Mouse (Mus musculus): ENCODE measurements around the gene Pgpep1l. TPM values are rescaled to one million over a fixed set of nuclear protein-coding genes. Genes with fewer than 3 reads are reported as not detected.

Gene Pgpep1l
- polyA plus RNA-seq, 1 experiment from 2014 or later: not detected

DNA sequence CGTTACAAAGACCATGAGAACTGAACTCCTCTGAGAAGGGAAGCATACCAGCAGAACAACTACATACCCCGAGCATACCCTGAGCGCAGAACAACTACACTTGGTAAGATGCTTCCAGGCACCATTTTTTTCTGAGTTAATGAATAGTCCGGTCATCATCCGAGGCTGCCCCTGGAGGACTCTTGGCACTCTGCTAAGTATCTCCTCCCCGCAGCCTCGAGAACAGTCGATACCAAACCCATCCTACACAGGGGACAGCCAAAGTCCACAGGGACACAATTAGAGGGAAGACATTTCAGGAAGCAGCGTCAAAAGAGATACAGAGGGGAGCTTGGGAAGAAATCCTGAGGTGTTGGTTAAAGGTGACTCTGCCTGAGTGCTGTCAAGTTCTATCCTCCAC lies 22.8 kb downstream of the Pgpep1l start:
- WGBS (ENCODE audit: insufficient replicate concordance): 82% methylated on average over 9 of the region's 9 CpGs

DNA sequence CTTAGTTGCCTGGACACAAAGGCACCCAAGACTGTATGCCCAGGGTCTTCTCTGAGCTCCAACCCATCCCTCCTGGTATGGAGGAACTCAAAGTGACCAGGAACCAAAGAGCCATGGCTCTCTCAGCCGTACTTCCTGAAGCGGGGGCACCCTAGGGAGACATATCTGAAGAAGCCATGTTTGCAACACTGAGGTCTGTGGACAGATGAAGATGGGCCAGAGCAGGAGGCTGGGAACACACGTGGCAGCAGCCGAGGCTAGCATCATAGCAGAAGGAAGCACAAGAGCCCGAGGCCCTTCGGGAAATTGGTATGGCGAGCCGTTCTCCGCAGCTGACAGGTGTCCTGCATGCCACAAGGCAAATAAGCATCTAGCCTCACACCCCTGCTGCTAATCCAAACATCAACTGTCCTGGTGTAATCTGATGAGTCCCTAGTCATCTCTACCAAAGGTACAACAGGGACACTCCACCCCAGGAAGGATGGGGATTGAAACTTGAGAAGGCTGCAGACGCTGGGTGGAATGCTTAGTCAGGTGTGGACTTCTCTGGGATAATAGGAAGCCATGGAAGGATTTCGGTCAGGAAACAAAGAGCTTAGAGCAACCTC lies 24.7 kb downstream of the Pgpep1l start:
- Histone ChIP-seq H3K4me2 (no peak overlapping the region), H3K27me3 (ENCODE audit: control insufficient read depth, insufficient read depth, low read length) (no peaks in the 10 kb centered on the region), H3K4me3 (ENCODE audit: low read depth, low read length) (no peak overlapping the region), H3K27ac (ENCODE audit: low read depth, low read length) (no peak overlapping the region), H3K4me1 (ENCODE audit: control insufficient read depth, insufficient read depth, low read length) (no peaks in the 10 kb centered on the region), H3K9ac (ENCODE audit: low read depth, low read length) (no peak overlapping the region), H3K9me3 (replicated peaks; ENCODE audit: control insufficient read depth, low read length) (no peaks in the 10 kb centered on the region), H3K36me3 (ENCODE audit: control insufficient read depth, insufficient read depth, low read length) (no peaks in the 10 kb centered on the region)
- ATAC-seq (replicated peaks; ENCODE audit: insufficient number of reproducible peaks, low FRiP score, low TSS enrichment): no peak
- WGBS (ENCODE audit: insufficient replicate concordance): 36% methylated on average over 11 of the region's 11 CpGs

More for the DNA sequence above, 22.8 kb downstream of the Pgpep1l start:
- Histone ChIP-seq H3K9ac (ENCODE audit: low read depth, low read length) (no peak overlapping the region), H3K27ac (ENCODE audit: low read depth, low read length) (no peak overlapping the region), H3K4me2 (no peak overlapping the region), H3K27me3 (ENCODE audit: control insufficient read depth, insufficient read depth, low read length) (no peaks in the 10 kb centered on the region), H3K4me3 (ENCODE audit: low read depth, low read length) (no peak overlapping the region), H3K36me3 (ENCODE audit: control insufficient read depth, insufficient read depth, low read length) (no peaks in the 10 kb centered on the region), H3K9me3 (replicated peaks; ENCODE audit: control insufficient read depth, low read length) (no peaks in the 10 kb centered on the region), H3K4me1 (ENCODE audit: control insufficient read depth, insufficient read depth, low read length) (no peaks in the 10 kb centered on the region)
- no peak for ATAC-seq (replicated peaks; ENCODE audit: insufficient number of reproducible peaks, low FRiP score, low TSS enrichment)

GRCm38 (mm10) chr7:68236817-68237216 lies 27.2 kb downstream of the Pgpep1l start:
- Histone ChIP-seq H3K9me3 (replicated peaks; ENCODE audit: control insufficient read depth, low read length) (no peaks in the 10 kb centered on the region), H3K27me3 (ENCODE audit: control insufficient read depth, insufficient read depth, low read length) (no peaks in the 10 kb centered on the region), H3K27ac (ENCODE audit: low read depth, low read length) (no peak overlapping the region), H3K36me3 (ENCODE audit: control insufficient read depth, insufficient read depth, low read length) (no peaks in the 10 kb centered on the region), H3K4me2 (no peak overlapping the region), H3K4me3 (ENCODE audit: low read depth, low read length) (no peak overlapping the region), H3K9ac (ENCODE audit: low read depth, low read length) (no peak overlapping the region), H3K4me1 (ENCODE audit: control insufficient read depth, insufficient read depth, low read length) (peaks cover 8% of the 10 kb centered on the region)
- ATAC-seq (replicated peaks; ENCODE audit: insufficient number of reproducible peaks, low FRiP score, low TSS enrichment): no peak
- 83% methylated on average over 8 of the region's 8 CpGs for WGBS (ENCODE audit: insufficient replicate concordance)

- Histone ChIP-seq H3K4me2 (peak overlapping the region; percentile 42), H3K9ac (ENCODE audit: low read depth, low read length) (no peak overlapping the region), H3K27ac (ENCODE audit: low read depth, low read length) (no peak overlapping the region), H3K9me3 (replicated peaks; ENCODE audit: control insufficient read depth, low read length) (no peaks in the 10 kb centered on the region), H3K4me1 (ENCODE audit: control insufficient read depth, insufficient read depth, low read length) (peaks cover 8% of the 10 kb centered on the region), H3K4me3 (ENCODE audit: low read depth, low read length) (no peak overlapping the region), H3K36me3 (ENCODE audit: control insufficient read depth, insufficient read depth, low read length) (no peaks in the 10 kb centered on the region), H3K27me3 (ENCODE audit: control insufficient read depth, insufficient read depth, low read length) (no peaks in the 10 kb centered on the region)
- WGBS (ENCODE audit: insufficient replicate concordance): 23% methylated on average over 13 of the region's 13 CpGs
- peak; percentile 49; the same call in 1 of the 2 replicates for ATAC-seq (replicated peaks; ENCODE audit: insufficient number of reproducible peaks, low FRiP score, low TSS enrichment)
Measured at GRCm38 (mm10) chr7:68233619-68234223, 30.3 kb downstream of the Pgpep1l start.

GRCm38 (mm10) chr7:68232521-68232920 lies 31.5 kb downstream of the Pgpep1l start:
- no peak for ATAC-seq (replicated peaks; ENCODE audit: insufficient number of reproducible peaks, low FRiP score, low TSS enrichment)
- WGBS (ENCODE audit: insufficient replicate concordance): 83% methylated on average over 5 of the region's 5 CpGs
- no peak overlapping the region for H3K9ac ChIP-seq (ENCODE audit: low read depth, low read length)

DNA sequence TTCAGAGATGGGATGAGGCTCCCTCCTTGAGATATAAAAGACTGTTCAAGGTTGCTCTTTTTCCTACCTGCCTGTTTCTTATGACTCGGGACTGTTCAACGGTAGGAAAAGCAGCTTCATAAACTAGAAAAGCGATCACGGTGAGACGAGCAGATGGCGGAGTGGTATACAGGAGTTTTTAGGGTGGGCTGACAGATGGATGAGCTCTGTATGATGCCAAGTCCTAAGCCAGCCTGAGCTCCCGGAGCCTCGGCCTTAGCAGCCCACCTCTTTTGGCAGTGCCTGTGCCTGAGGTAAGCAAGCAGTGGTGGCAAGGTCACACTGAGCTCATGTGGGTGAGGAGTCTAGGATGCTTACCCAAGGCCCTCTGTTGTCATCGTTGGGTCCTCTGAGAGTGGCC lies 33.2 kb downstream of the Pgpep1l start:
- Histone ChIP-seq H3K36me3 (ENCODE audit: control insufficient read depth, insufficient read depth, low read length) (peaks cover 8% of the 10 kb centered on the region; the same call in 1 of the 2 replicates), H3K4me3 (ENCODE audit: low read depth, low read length) (no peak overlapping the region), H3K9ac (ENCODE audit: low read depth, low read length) (no peak overlapping the region), H3K4me1 (ENCODE audit: control insufficient read depth, insufficient read depth, low read length) (peaks cover 15% of the 10 kb centered on the region), H3K27ac (ENCODE audit: low read depth, low read length) (no peak overlapping the region), H3K9me3 (replicated peaks; ENCODE audit: control insufficient read depth, low read length) (no peaks in the 10 kb centered on the region), H3K4me2 (no peak overlapping the region), H3K27me3 (ENCODE audit: control insufficient read depth, insufficient read depth, low read length) (no peaks in the 10 kb centered on the region)
- 87% methylated on average over 9 of the region's 9 CpGs for WGBS (ENCODE audit: insufficient replicate concordance)
- ATAC-seq (replicated peaks; ENCODE audit: insufficient number of reproducible peaks, low FRiP score, low TSS enrichment): no peak

More at GRCm38 (mm10) chr7:68232521-68232920, 31.5 kb downstream of the Pgpep1l start:
- Histone ChIP-seq H3K4me1 (ENCODE audit: control insufficient read depth, insufficient read depth, low read length) (peaks cover 15% of the 10 kb centered on the region), H3K36me3 (ENCODE audit: control insufficient read depth, insufficient read depth, low read length) (no peaks in the 10 kb centered on the region), H3K4me2 (no peak overlapping the region), H3K27me3 (ENCODE audit: control insufficient read depth, insufficient read depth, low read length) (no peaks in the 10 kb centered on the region), H3K9me3 (replicated peaks; ENCODE audit: control insufficient read depth, low read length) (no peaks in the 10 kb centered on the region), H3K4me3 (ENCODE audit: low read depth, low read length) (no peak overlapping the region), H3K27ac (ENCODE audit: low read depth, low read length) (no peak overlapping the region)

- H3K9me3 ChIP-seq (replicated peaks; ENCODE audit: control insufficient read depth, low read length): no peaks in the 10 kb centered on the region
- H3K27me3 ChIP-seq (ENCODE audit: control insufficient read depth, insufficient read depth, low read length): no peaks in the 10 kb centered on the region
- H3K4me3 ChIP-seq (ENCODE audit: low read depth, low read length): no peak overlapping the region
- no peak for ATAC-seq (replicated peaks; ENCODE audit: insufficient number of reproducible peaks, low FRiP score, low TSS enrichment)
- H3K9ac ChIP-seq (ENCODE audit: low read depth, low read length): no peak overlapping the region
- H3K27ac ChIP-seq (ENCODE audit: low read depth, low read length): no peak overlapping the region
- H3K4me1 ChIP-seq (ENCODE audit: control insufficient read depth, insufficient read depth, low read length): peaks cover 10% of the 10 kb centered on the region
- H3K4me2 ChIP-seq: no peak overlapping the region
- 36% methylated on average over 6 of the region's 6 CpGs for WGBS (ENCODE audit: insufficient replicate concordance)
- peaks cover 11% of the 10 kb centered on the region; the same call in 1 of the 2 replicates for H3K36me3 ChIP-seq (ENCODE audit: control insufficient read depth, insufficient read depth, low read length)
Measured at GRCm38 (mm10) chr7:68228491-68228890, 35.5 kb downstream of the Pgpep1l start.

DNA sequence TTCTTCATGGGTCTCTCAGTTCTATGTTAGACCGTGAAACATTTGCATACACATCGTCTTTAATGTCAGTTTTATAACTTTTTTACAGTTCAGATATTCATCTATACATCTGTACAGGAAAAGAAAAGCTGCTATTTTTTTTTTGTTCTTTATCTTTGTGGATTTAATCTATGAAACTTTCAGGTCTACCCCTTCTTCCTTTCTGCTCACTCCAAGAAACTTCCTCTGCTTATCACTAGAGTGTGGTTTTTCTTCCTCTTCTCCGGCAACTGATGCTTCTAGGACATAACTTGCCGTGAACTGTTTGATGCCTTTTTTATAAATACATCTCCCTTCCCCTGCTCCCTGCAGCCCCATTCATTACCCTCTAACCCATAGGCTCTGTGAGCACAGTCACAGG lies 36.4 kb downstream of the Pgpep1l start:
- Histone ChIP-seq H3K9ac (ENCODE audit: low read depth, low read length) (no peak overlapping the region), H3K27ac (ENCODE audit: low read depth, low read length) (no peak overlapping the region), H3K36me3 (ENCODE audit: control insufficient read depth, insufficient read depth, low read length) (peaks cover 11% of the 10 kb centered on the region; the same call in 1 of the 2 replicates), H3K27me3 (ENCODE audit: control insufficient read depth, insufficient read depth, low read length) (no peaks in the 10 kb centered on the region), H3K4me3 (ENCODE audit: low read depth, low read length) (no peak overlapping the region), H3K4me2 (no peak overlapping the region), H3K4me1 (ENCODE audit: control insufficient read depth, insufficient read depth, low read length) (peaks cover 8% of the 10 kb centered on the region), H3K9me3 (replicated peaks; ENCODE audit: control insufficient read depth, low read length) (no peaks in the 10 kb centered on the region)
- ATAC-seq (replicated peaks; ENCODE audit: insufficient number of reproducible peaks, low FRiP score, low TSS enrichment): no peak
- 71% methylated on average over 4 of the region's 4 CpGs for WGBS (ENCODE audit: insufficient replicate concordance)

DNA sequence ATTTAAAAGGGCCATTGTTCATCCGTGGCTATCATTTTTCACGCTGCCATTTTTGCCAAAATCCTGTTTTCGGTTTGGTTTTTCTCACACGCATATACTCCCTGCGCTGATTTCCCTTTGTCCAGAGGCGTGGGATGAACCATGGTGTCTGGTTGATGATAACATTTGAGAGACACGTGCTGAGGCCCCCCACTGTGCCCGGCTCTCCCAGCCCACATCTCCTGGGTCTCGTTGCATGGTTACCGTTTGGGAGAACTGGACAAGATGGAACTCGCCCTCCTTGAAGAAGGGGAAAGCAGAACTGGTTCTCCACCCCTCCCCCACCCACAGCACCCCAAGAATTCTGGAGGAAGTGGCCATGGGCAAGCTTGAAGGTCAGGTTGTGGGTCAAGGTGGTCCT lies 37.0 kb downstream of the Pgpep1l start:
- Histone ChIP-seq H3K9ac (ENCODE audit: low read depth, low read length) (no peak overlapping the region), H3K27me3 (ENCODE audit: control insufficient read depth, insufficient read depth, low read length) (no peaks in the 10 kb centered on the region), H3K4me2 (no peak overlapping the region), H3K9me3 (replicated peaks; ENCODE audit: control insufficient read depth, low read length) (no peaks in the 10 kb centered on the region), H3K27ac (ENCODE audit: low read depth, low read length) (no peak overlapping the region), H3K36me3 (ENCODE audit: control insufficient read depth, insufficient read depth, low read length) (peaks cover 13% of the 10 kb centered on the region; the same call in 1 of the 2 replicates), H3K4me1 (ENCODE audit: control insufficient read depth, insufficient read depth, low read length) (peaks cover 7% of the 10 kb centered on the region), H3K4me3 (ENCODE audit: low read depth, low read length) (no peak overlapping the region)
- 78% methylated on average over 11 of the region's 11 CpGs for WGBS (ENCODE audit: insufficient replicate concordance)
- no peak for ATAC-seq (replicated peaks; ENCODE audit: insufficient number of reproducible peaks, low FRiP score, low TSS enrichment)
